Mouse (Mus musculus): ENCODE measurements around the gene Sema6b.

Gene Sema6b

DNA sequence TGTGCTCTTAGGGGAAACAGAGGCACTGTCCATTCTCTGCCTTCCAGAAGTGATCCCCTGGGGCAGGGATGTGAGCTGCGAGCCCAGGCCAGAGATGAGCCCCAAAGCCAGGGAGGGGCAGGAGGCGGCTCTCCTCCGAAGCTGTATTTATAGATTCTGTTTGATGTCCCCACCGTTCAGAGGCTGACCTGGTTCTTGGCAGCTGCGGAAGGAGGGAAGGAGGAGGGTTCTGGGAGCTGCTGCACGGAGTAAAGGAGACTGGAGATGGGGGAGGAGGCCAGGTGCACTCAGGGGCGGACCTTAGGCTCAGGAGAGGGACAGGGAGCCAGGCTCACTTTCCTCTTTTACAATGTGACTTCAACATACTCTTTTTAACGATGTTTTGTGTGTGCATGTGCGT is 6.0 kb upstream of the Sema6b start:
- DNase-seq (ENCODE audit: low read depth, low spot score): no peak

DNA sequence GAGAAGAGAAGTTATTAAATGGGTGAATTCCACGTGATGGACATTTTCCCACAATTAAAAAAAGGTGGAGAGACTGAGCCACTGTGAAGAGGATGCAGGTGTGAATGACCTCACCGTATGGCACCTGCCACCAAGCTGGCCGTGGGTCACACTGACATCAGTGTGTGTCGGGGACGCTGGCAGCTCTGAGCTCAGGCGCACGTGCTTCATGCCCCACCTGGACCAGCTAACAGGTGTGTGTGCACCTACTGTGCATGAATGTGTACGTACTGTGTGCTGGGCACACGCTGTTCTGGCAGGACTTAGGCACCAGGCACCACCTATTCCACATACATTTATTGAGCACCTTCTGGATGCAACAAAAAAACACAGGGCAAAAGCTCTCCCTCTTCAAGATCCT is 4.4 kb upstream of the Sema6b start:
- DNase-seq (ENCODE audit: low read depth, low spot score): no peak

DNA sequence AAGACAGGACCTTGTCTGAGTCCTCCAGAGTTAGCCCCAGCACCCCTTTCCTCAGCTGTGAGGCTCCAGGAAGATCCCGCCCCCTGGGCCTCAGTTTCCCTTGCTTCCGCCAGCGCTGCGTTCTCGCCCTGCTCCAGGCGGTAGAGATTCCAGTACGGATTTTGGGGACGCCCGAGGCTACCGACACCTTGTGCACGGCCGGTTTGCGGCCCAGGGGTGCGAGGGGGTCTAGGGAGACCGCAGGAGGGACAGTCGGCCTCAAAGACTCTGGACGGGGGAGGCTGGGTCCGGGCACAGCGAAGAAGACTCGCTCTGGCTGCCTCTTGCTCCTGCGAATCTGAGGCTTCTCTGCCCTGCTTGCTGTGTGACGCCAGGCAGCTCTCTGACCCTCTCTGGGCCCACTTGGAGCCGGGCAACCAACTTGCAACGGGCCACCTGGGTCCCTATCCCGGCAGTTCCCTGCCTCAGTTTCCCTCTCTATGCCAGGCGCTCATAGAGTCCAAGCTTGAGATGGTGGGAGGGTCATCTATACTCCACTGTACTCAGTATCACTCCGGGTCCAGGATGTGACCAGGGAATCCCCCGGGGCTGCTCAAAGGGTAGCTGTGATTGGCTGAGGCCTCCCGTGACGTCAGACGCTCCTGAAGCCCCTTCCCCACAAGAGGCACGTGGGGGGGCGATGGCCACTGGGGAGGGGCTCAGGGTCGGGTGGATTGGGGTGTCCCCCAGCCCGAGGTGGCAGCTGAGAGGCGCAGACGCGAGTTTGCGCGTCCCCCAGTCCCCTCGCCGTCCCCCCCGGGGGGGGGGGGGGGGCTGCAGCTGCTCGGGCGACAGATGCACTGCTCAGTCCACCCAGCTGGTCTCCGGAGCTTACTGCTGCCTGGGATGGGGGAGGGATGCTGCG is 1.8 kb upstream of the Sema6b start:
- no peak for DNase-seq (ENCODE audit: low read depth, low spot score)

DNA sequence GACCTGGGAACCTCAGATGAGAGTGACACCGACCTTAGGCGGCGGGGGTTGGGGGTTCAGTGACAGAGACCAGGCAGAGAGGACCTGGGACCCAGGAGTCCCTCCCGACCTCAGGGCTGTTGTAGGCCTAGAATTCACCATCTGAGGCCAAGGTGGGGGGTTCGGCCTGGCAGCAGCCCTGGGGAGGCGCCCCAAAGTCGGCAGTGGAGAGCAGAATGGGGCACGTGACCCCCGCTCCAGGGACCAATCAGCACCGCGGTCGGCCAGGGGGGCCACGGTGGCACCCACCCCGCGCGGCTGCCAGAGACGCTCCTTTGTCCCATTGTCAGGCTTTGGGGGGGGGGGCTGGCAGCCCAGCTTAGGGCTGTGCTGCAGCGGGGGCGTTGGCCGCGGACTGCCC is 788 bp downstream of the Sema6b start:
- DNase-seq (ENCODE audit: low read depth, low spot score): no peak

GRCm38 (mm10) chr17:56137839-56138613 is 2.1 kb downstream of the Sema6b start:
- no peak for DNase-seq (ENCODE audit: low read depth, low spot score)

DNA sequence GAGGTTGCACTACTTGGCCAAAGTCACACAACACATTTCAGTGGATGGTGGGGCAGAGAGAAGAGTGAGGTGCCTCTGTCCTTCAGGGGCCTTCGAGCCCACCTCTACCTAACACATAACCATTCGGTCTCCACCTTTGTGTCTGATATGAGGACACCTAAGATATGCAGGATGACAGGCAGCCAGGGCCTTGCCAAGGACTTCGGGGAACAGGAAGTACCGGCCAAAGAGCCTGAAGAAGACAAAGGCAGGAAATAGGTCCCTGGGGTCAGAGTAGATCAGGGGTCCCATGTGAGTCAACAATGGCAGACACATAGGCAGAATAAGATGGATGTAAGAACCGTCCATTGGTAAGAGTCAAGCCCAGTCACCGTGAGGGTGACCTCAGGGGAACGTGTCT is 3.6 kb downstream of the Sema6b start:
- no peak for DNase-seq (ENCODE audit: low read depth, low spot score)

GRCm38 (mm10) chr17:56134463-56134971 is 5.6 kb downstream of the Sema6b start:
- DNase-seq (ENCODE audit: low read depth, low spot score): peak; percentile 40

DNA sequence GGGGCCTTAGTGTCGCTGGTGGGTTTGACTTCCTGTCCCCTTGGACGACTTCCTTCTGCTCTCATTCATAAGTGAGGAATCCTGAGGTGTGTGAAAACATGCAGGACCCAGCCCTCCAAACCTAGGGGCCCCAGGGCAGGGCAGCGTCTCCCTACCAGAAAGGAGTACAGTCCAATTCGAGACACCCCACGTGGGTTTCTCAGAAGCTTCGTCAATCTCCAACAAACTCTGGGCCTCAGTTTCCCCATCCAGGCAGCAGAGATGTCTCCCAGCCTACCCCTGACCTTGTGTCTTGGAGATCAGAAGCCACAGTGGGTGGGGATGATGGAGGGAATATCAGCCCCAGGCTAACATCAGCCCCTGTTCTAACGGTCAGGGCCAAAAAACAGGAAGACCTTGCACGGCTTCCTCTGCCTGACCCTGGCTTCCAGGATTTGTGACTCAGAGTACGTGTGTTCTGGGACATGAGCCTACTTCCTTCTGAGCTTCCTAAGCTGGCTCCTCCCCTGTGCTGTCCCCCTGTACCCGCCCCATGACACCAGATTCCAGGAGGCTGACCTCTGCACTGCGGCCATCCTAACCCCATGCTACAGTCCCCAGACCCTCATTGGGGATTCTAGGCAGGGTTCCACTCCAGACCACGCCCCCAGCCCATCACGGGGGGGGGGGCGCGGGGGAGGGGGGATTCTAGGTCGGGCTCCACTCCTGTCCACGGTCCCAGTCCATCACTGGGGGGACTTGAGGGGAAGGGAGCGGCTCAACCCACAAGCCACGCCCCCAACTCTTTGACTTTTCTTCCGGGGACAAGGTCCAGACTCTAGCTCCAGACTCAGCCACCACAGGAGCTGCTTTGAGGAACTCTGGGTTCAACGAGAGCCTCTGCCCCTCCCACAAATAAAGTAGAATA is 6.4 kb downstream of the Sema6b start:
- peak; percentile 84 for DNase-seq (ENCODE audit: low read depth, low spot score)

DNA sequence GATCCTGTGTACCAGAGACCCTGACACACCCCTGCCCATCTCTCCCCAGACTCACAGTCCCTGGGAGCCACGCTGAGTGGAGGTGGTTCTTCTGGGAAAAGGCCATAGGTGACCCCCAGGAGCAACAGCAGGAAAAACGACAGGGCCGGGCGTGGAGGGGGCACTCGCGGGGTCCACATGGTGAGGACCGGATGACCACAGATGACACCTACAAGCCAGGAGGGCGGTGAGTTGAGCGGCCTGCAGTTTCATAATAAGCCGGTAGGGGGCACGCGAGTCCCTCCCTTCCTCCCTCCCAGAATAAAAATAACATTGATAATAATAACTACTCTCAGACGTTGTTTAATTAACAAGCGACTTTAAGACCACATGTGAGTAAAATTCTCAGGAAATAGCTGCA is 7.5 kb downstream of the Sema6b start:
- no peak for DNase-seq (ENCODE audit: low read depth, low spot score)

- no peak for DNase-seq (ENCODE audit: low read depth, low spot score)
These were observed 8.3 kb downstream of the Sema6b start for GRCm38 (mm10) chr17:56131814-56132213.

DNA sequence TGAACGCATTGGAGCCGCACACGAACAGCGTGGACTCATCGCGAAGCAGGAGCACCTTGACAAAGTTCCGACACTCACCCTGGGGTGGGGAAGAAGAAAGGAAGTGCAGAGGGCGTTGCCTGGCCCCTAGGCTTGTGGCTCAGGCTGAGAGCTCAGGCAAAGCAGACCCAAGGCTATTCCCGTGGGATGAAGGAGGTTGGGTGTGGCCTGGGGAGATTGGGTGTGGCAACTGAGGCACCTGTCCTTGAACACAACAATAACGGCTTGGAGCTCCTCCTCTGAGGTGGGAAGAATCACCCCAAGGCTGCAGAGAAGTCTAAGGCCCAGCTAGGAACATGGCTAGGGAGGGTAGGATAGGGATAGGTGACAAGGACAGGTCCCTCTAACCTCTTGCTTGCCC is 9.0 kb downstream of the Sema6b start:
- DNase-seq (ENCODE audit: low read depth, low spot score): no peak

DNA sequence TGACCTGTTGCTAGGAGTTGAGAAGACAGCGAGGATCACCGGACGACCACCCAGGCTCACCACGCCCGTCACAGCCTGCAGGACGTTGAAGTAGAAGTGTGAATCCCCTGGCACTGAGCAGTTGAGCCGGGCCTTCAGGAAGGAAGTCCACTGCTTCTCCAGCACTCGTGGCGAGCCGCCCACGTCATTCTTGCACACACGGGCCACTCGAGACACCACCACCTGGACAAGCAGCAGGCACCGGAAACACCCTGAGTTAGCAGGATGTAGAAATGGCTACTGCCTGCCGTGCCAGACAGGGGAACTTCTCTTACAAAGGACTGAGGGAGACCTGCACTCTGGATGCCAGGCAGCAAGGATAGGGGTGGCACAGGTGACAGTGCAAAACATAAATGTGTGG is 11.9 kb downstream of the Sema6b start:
- DNase-seq (ENCODE audit: low read depth, low spot score): no peak

GRCm38 (mm10) chr17:56126175-56126574 is 14.0 kb downstream of the Sema6b start:
- DNase-seq (ENCODE audit: low read depth, low spot score): no peak

DNA sequence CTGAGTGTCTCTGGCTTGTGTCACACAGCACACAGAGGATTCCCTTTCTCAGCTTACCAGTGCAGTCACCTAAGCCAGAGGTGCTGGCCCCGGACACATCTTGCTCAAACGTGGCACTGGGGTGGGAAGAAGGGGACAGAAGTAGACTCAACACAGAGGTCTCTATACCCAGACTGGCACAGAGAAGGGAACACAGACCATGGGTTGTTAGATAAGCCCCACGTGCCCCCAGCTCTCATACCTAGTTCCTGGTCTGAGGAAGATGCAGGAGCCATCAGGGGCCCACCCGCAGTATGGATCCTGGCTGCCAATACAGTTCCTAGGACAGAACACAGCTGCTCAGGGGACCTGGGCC is 14.9 kb downstream of the Sema6b start:
- no peak for DNase-seq (ENCODE audit: low read depth, low spot score)

GRCm38 (mm10) chr17:56124377-56125275 is 15.5 kb downstream of the Sema6b start:
- DNase-seq (ENCODE audit: low read depth, low spot score): peak; percentile 68

DNA sequence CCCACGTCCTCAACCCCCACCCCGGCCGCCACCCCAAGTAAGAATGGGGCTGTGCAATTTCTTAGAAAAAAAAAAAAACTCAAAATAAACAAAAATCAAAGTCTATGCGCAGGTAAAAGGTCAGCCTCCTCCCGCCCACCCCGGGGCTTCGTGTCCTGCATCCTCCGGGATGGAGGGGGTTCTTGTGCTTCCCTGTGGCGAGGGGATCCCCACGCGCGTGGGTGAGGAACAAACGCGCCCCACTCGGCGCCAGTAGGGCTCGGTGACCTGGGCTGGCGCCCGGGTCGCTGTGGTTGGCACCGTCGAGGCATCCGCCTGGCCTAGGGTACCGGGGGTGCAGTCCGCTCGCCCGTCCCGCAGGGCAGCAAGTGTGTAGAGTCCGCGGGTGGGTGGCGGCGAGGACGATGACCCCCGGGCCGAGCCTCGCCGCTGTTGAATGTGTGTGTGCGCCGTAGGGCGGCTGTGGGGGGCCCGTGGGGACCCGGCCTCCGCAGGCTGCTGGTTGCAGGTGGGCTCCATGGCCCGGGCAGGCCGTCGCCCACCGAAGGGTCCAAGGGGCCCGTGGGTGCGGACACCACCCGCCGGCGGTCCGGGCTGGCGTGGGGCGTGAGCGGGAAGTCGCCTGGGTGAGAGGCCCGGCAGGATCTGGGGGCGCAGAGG is 16.3 kb downstream of the Sema6b start:
- DNase-seq (ENCODE audit: low read depth, low spot score): no peak

DNA sequence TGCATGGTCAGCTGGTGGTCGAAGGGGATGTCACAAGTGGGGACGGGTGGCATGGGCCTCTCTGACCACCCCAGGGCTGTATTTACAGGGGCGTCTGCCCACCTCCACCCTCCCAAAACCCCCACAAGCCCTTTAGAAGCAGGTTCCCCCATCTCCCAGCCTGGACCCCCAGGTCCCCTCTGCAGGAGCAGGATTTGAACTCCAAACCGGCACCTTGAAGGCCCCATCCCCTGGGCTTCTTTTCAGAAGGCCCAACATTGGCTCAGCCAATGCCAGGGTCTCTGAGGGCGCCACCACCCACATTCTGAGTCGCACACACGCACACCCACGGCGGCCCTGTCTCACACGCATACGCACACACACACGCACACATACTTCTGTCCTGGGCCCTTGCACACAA is 17.0 kb downstream of the Sema6b start:
- no peak for DNase-seq (ENCODE audit: low read depth, low spot score)

DNA sequence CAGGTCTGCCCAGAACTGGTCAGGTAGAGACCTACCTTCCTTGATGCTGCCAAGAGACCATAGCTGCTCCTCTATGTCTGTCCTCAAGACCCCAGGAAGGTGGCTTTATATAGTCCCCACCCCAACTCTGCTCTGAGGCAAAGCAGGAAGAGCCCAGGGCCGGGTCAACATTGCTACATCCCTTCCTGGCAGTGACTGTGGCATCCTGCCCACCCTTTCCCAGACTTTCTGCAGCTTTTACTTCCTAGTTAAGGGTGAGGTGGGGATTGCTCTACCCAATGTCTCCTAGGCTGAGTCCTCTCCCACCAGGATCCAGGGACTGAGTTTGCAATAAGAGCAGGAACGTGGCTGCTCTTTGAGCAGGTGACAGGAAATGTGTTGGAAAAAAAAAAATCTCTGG is 18.3 kb downstream of the Sema6b start, which contains the start of gene Lrg1:
Gene Lrg1, minus strand, starts transcription at position 176 of the 400 bp plus-strand sequence.
- DNase-seq (ENCODE audit: low read depth, low spot score): no peak

DNA sequence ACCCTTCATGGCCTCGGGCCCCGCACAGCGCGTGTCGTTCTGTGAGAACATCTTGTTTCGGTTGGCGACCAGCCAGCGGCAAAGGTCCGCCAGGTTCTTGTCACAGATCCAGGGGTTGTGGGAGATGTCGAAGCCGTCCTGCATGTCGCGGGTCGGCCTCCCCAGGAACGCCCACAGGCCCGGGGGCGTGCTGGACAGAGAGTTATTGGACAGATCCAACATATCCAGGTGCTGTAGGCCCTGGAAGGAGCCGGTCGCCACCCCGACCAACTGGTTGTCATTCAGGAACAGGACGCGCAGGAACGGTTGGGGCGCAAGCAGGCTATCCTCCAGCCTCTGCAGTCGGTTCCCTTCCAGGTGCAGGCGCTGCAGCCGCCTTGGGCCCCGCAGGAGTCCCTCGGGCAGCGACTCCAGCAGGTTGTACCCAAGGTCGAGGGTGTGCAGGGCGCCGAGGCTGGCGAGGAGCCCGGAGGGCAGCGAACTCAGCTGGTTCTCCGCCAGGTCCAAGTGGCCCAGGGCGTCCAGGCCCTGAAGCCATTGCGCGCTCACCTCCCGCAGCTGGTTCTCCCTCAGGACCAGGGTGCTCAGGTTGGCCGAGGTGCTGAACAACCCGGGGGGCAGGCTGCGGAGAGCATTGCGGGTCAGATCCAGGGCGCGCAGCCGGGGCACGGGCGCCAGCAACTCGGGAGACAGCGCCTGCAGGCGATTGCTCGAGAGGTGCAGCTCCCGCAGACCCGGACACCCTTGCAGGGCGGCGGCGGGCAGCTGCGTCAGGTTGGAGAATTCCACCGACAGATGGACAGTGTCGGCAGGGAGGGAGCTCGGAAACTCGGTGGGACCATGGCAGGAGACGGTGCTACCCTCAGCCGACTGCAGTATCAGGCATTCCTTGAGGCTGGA is 19.9 kb downstream of the Sema6b start:
- peak; percentile 74 for DNase-seq (ENCODE audit: low read depth, low spot score)
